Mouse (Mus musculus) stomach, embryonic 14.5 days (tissue): ENCODE measurements around the gene Zfp644. TPM values are rescaled to one million over a fixed set of nuclear protein-coding genes. Genes with fewer than 3 reads are reported as not detected.
A peak's percentile ranks its signal among the peaks of the same experiment; 100 is the strongest.

ENCODE experiments used
- ATAC-seq: fragments of 200-750 bp; cut with Nextera tagmentation; 2 replicates; pipeline ENCODE4 v1.8.0; 2017; ENCODE audit warnings: low read depth, moderate TSS enrichment; ENCODE audit not compliant: insufficient number of reproducible peaks, insufficient read depth, low FRiP score
- H3K27ac ChIP-seq: fragments of 300-500 bp; sonication (generic); 2 replicates; pipeline ENCODE4 v1.5.1; 2014; ENCODE audit warnings: mild to moderate bottlenecking, low read length, moderate library complexity, mixed read lengths
- H3K27me3 ChIP-seq: fragments of 300-500 bp; sonication (generic); 2 replicates; pipeline ENCODE4 v1.6.1; 2014; ENCODE audit warnings: low read length, control low read depth, mixed read lengths; ENCODE audit not compliant: control insufficient read depth, insufficient read depth
- H3K36me3 ChIP-seq: fragments of 300-500 bp; sonication (generic); 2 replicates; pipeline ENCODE4 v1.6.1; 2014; ENCODE audit warnings: mild to moderate bottlenecking, control low read depth, low read length, moderate library complexity, mixed read lengths; ENCODE audit not compliant: control insufficient read depth, insufficient read depth
- H3K4me1 ChIP-seq: fragments of 300-500 bp; sonication (generic); 2 replicates; pipeline ENCODE4 v1.6.1; 2014; ENCODE audit warnings: low read length, control low read depth, mixed read lengths; ENCODE audit not compliant: control insufficient read depth, insufficient read depth
- H3K4me2 ChIP-seq: fragments of 300-500 bp; sonication (generic); replicated peaks from 2 replicates; pipeline ENCODE4 v1.6.1; 2014; ENCODE audit warnings: low read depth, low read length, control low read depth
- H3K4me3 ChIP-seq: fragments of 300-500 bp; sonication (generic); 2 replicates; pipeline ENCODE4 v1.5.1; 2014; ENCODE audit warnings: low read depth, low read length, control low read depth
- H3K9ac ChIP-seq: fragments of 300-500 bp; sonication (generic); replicated peaks from 2 replicates; pipeline ENCODE4 v1.6.1; 2014; ENCODE audit warnings: low read depth, mild to moderate bottlenecking, control low read depth, low read length, moderate library complexity, mixed read lengths
- H3K9me3 ChIP-seq: fragments of 300-500 bp; sonication (generic); 2 replicates; pipeline ENCODE4 v1.6.1; 2016; ENCODE audit warnings: low read depth, low read length, control low read depth; ENCODE audit not compliant: control insufficient read depth
- WGBS: fragments of 180-500 bp; shearing (Covaris S2); extraction: QIAGEN DNeasy Blood & Tissue Kit; methylation state at CpG from one replicate; pipeline ENCODE4 v1.1.7; 2014; 5-methylcytosine and 5-hydroxymethylcytosine counted together
- polyA plus RNA-seq: library from polyadenylated mRNA; unstranded; fragments of >200 nt; fragmentation: Nextera tagmentation; extraction: Ambion mirVana; gene quantifications from 2 replicates; pipeline ENCODE4 v1.2.1, GENCODE M21; 2014

The Zfp644 gene
- 109 and 115 TPM in 2 replicates for polyA plus RNA-seq

GRCm38 (mm10) chr5:106696396-106697337 lies at the start of gene Zfp644:
TSS of gene Zfp644 (minus strand) at chr5:106697287.
- H3K9me3 ChIP-seq, result no peaks in the 10 kb centered on the region
- H3K4me3 ChIP-seq, result peak within 1 kb of the TSS; percentile 81
- peak; percentile 92 for ATAC-seq
- H3K4me2 ChIP-seq, result peak within 1 kb of the TSS; percentile 82
- H3K36me3 ChIP-seq, result no peaks in the 10 kb centered on the region
- no peaks in the 10 kb centered on the region for H3K27me3 ChIP-seq
- WGBS, result 2% methylated on average over 66 of the region's 71 CpGs
- H3K9ac ChIP-seq, result peak within 1 kb of the TSS; percentile 97
- H3K27ac ChIP-seq, result peak within 1 kb of the TSS; percentile 99
- H3K4me1 ChIP-seq, result peaks cover 11% of the 10 kb centered on the region; the same call in 1 of the 2 replicates

GRCm38 (mm10) chr5:106739716-106740115 lies 42.6 kb upstream of the Zfp644 start:
- Histone ChIP-seq H3K4me3 (no peak overlapping the region), H3K27me3 (no peaks in the 10 kb centered on the region), H3K4me2 (no peak overlapping the region), H3K4me1 (no peaks in the 10 kb centered on the region), H3K36me3 (no peaks in the 10 kb centered on the region), H3K9me3 (no peaks in the 10 kb centered on the region), H3K27ac (no peak overlapping the region), H3K9ac (no peak overlapping the region)
- ATAC-seq, result no peak
- WGBS, result 37% methylated on average over 6 of the region's 6 CpGs

GRCm38 (mm10) chr5:106723487-106723886 lies 26.4 kb upstream of the Zfp644 start:
- WGBS, result 91% methylated on average over 3 of the region's 3 CpGs
- no peak for ATAC-seq
- Histone ChIP-seq H3K27ac (no peak overlapping the region), H3K4me1 (no peaks in the 10 kb centered on the region), H3K4me2 (no peak overlapping the region), H3K4me3 (no peak overlapping the region), H3K36me3 (no peaks in the 10 kb centered on the region), H3K9me3 (no peaks in the 10 kb centered on the region; the same call in 1 of the 2 replicates), H3K27me3 (no peaks in the 10 kb centered on the region), H3K9ac (no peak overlapping the region)

- no peak overlapping the region for H3K4me2 ChIP-seq
- no peaks in the 10 kb centered on the region for H3K4me1 ChIP-seq
- no peaks in the 10 kb centered on the region; the same call in 1 of the 2 replicates for H3K9me3 ChIP-seq
- no peak overlapping the region for H3K4me3 ChIP-seq
- H3K9ac ChIP-seq, result no peak overlapping the region
- H3K27me3 ChIP-seq, result no peaks in the 10 kb centered on the region
- H3K36me3 ChIP-seq, result no peaks in the 10 kb centered on the region
- H3K27ac ChIP-seq, result no peak overlapping the region
- ATAC-seq, result no peak
- 72% methylated on average over 5 of the region's 5 CpGs for WGBS
Measured at GRCm38 (mm10) chr5:106722771-106723170, 25.7 kb upstream of the Zfp644 start.

GRCm38 (mm10) chr5:106711870-106712277 lies 14.8 kb upstream of the Zfp644 start:
- Histone ChIP-seq H3K4me2 (no peak overlapping the region), H3K9ac (no peak overlapping the region), H3K9me3 (no peaks in the 10 kb centered on the region), H3K4me3 (no peak overlapping the region), H3K27ac (no peak overlapping the region), H3K27me3 (no peaks in the 10 kb centered on the region), H3K4me1 (peaks cover 15% of the 10 kb centered on the region), H3K36me3 (no peaks in the 10 kb centered on the region)
- ATAC-seq, result no peak; the same call in 1 of the 2 replicates
- 29% methylated on average over 3 of the region's 3 CpGs for WGBS

GRCm38 (mm10) chr5:106711220-106711726 lies 14.2 kb upstream of the Zfp644 start:
- Histone ChIP-seq H3K9ac (no peak overlapping the region), H3K27me3 (no peaks in the 10 kb centered on the region), H3K9me3 (no peaks in the 10 kb centered on the region), H3K4me3 (no peak overlapping the region), H3K4me1 (peaks cover 15% of the 10 kb centered on the region), H3K36me3 (no peaks in the 10 kb centered on the region), H3K4me2 (no peak overlapping the region), H3K27ac (no peak overlapping the region)
- ATAC-seq, result peak; percentile 61; the same call in 1 of the 2 replicates
- 69% methylated on average over 5 of the region's 5 CpGs for WGBS

GRCm38 (mm10) chr5:106710611-106711010 lies 13.5 kb upstream of the Zfp644 start:
- Histone ChIP-seq H3K9me3 (no peaks in the 10 kb centered on the region), H3K9ac (no peak overlapping the region), H3K36me3 (no peaks in the 10 kb centered on the region), H3K4me2 (no peak overlapping the region), H3K4me1 (peaks cover 15% of the 10 kb centered on the region), H3K4me3 (no peak overlapping the region), H3K27ac (no peak overlapping the region), H3K27me3 (no peaks in the 10 kb centered on the region)
- no peak for ATAC-seq
- WGBS, result 48% methylated on average over 12 of the region's 12 CpGs

GRCm38 (mm10) chr5:106710085-106710409 lies 13.0 kb upstream of the Zfp644 start:
- H3K4me2 ChIP-seq, result no peak overlapping the region
- H3K9me3 ChIP-seq, result no peaks in the 10 kb centered on the region
- WGBS, result 42% methylated on average over 2 of the region's 2 CpGs
- no peak for ATAC-seq
- H3K9ac ChIP-seq, result no peak overlapping the region
- no peak overlapping the region for H3K27ac ChIP-seq
- peaks cover 15% of the 10 kb centered on the region for H3K4me1 ChIP-seq
- H3K36me3 ChIP-seq, result no peaks in the 10 kb centered on the region
- no peaks in the 10 kb centered on the region for H3K27me3 ChIP-seq
- no peak overlapping the region for H3K4me3 ChIP-seq
